Mouse (Mus musculus) intestine, embryonic 15.5 days (tissue): ENCODE results near the gene Them7. TPM values are rescaled to one million over a fixed set of nuclear protein-coding genes. Genes with fewer than 3 reads are reported as not detected.

Experiments
- ATAC-seq: fragments of 200-750 bp; cut with Nextera tagmentation; 2 replicates; pipeline ENCODE4 v1.8.0; 2017; ENCODE audit warnings: moderate TSS enrichment, moderate library complexity
- H3K27ac ChIP-seq: fragments of 300-500 bp; sonication (generic); 2 replicates; pipeline ENCODE4 v1.5.1; 2015; ENCODE audit warnings: mild to moderate bottlenecking, inconsistent platforms
- H3K27me3 ChIP-seq: fragments of 300-500 bp; sonication (generic); replicated peaks from 2 replicates; pipeline ENCODE4 v1.6.1; 2015; ENCODE audit warnings: inconsistent platforms
- H3K36me3 ChIP-seq: fragments of 300-500 bp; sonication (generic); 2 replicates; pipeline ENCODE4 v1.6.1; 2015; ENCODE audit warnings: inconsistent platforms
- H3K4me1 ChIP-seq: fragments of 300-500 bp; sonication (generic); replicated peaks from 2 replicates; pipeline ENCODE4 v1.6.1; 2015; ENCODE audit warnings: inconsistent platforms
- H3K4me2 ChIP-seq: fragments of 300-500 bp; sonication (generic); replicated peaks from 2 replicates; pipeline ENCODE4 v1.6.1; 2015; ENCODE audit warnings: mild to moderate bottlenecking, inconsistent platforms
- H3K4me3 ChIP-seq: fragments of 300-500 bp; sonication (generic); replicated peaks from 2 replicates; pipeline ENCODE4 v1.5.1; 2015; ENCODE audit warnings: inconsistent platforms
- H3K9ac ChIP-seq: fragments of 300-500 bp; sonication (generic); 2 replicates; pipeline ENCODE4 v1.6.1; 2015; ENCODE audit warnings: inconsistent platforms
- H3K9me3 ChIP-seq: fragments of 300-500 bp; sonication (generic); 2 replicates; pipeline ENCODE4 v1.6.1; 2016; ENCODE audit warnings: inconsistent platforms
- WGBS: fragments of 180-500 bp; shearing (Covaris S2); methylation state at CpG from one replicate; pipeline ENCODE4 v1.1.7; 2015; 5-methylcytosine and 5-hydroxymethylcytosine counted together
- polyA plus RNA-seq: library from polyadenylated mRNA; unstranded; fragments of >200 nt; fragmentation: Nextera tagmentation; extraction: Ambion mirVana; gene quantifications from 2 replicates; pipeline ENCODE4 v1.2.1, GENCODE M21; 2015

The Them7 gene
- polyA plus RNA-seq, 1 experiment from 2014 or later = 1.7 TPM

- 0 out of 2 replicates have a peak, but pooled peaks cover 2% of the 10 kb centered on the region for H3K4me1 ChIP-seq
- H3K4me2 ChIP-seq = no peak overlapping the region
- 81% methylated on average over 6 of the region's 6 CpGs for WGBS
- no peak overlapping the region for H3K9ac ChIP-seq
- H3K27me3 ChIP-seq = no peaks in the 10 kb centered on the region
- peaks cover 29% of the 10 kb centered on the region for H3K36me3 ChIP-seq
- H3K27ac ChIP-seq = no peak overlapping the region
- no peaks in the 10 kb centered on the region for H3K9me3 ChIP-seq
- H3K4me3 ChIP-seq = no peak overlapping the region
- no peak for ATAC-seq
Observed at GRCm38 (mm10) chr2:105390653-105391413, 166.7 kb downstream of the Them7 start.

- WGBS = 96% methylated on average over 4 of the region's 4 CpGs
- Histone ChIP-seq H3K4me3 (no peak overlapping the region), H3K36me3 (peaks cover 24% of the 10 kb centered on the region)
Observed at GRCm38 (mm10) chr2:105391414-105391784, 167.3 kb downstream of the Them7 start.

GRCm38 (mm10) chr2:105392514-105392913, 168.4 kb downstream of the Them7 start:
- Histone ChIP-seq H3K4me1 (peaks cover 13% of the 10 kb centered on the region), H3K9ac (no peak overlapping the region), H3K27me3 (no peaks in the 10 kb centered on the region), H3K4me2 (no peak overlapping the region), H3K36me3 (peaks cover 22% of the 10 kb centered on the region), H3K27ac (no peak overlapping the region), H3K9me3 (no peaks in the 10 kb centered on the region), H3K4me3 (no peak overlapping the region)
- ATAC-seq = no peak
- 62% methylated on average over 2 of the region's 2 CpGs for WGBS

More at GRCm38 (mm10) chr2:105391414-105391784, 167.3 kb downstream of the Them7 start:
- H3K9ac ChIP-seq = no peak overlapping the region
- no peak overlapping the region for H3K4me2 ChIP-seq
- no peak overlapping the region for H3K27ac ChIP-seq
- no peak for ATAC-seq
- no peaks in the 10 kb centered on the region for H3K9me3 ChIP-seq
- H3K27me3 ChIP-seq = no peaks in the 10 kb centered on the region
- H3K4me1 ChIP-seq = 0 out of 2 replicates have a peak, but pooled peaks cover 3% of the 10 kb centered on the region

GRCm38 (mm10) chr2:105394375-105394774, 170.3 kb downstream of the Them7 start:
- 91% methylated on average over 4 of the region's 4 CpGs for WGBS
- peaks cover 21% of the 10 kb centered on the region for H3K4me1 ChIP-seq
- no peak overlapping the region for H3K27ac ChIP-seq
- no peak overlapping the region for H3K9ac ChIP-seq
- no peak overlapping the region for H3K4me3 ChIP-seq
- no peak overlapping the region for H3K4me2 ChIP-seq
- no peaks in the 10 kb centered on the region for H3K27me3 ChIP-seq
- no peaks in the 10 kb centered on the region for H3K9me3 ChIP-seq
- ATAC-seq = no peak
- peaks cover 8% of the 10 kb centered on the region for H3K36me3 ChIP-seq

- H3K4me2 ChIP-seq = peak overlapping the region; percentile 73; the same call in 1 of the 2 replicates
- no peak for ATAC-seq
- no peak overlapping the region for H3K27ac ChIP-seq
- H3K9ac ChIP-seq = no peak overlapping the region
- H3K36me3 ChIP-seq = peaks cover 4% of the 10 kb centered on the region
- no peaks in the 10 kb centered on the region for H3K9me3 ChIP-seq
- WGBS = 86% methylated on average over 9 of the region's 9 CpGs
- H3K4me3 ChIP-seq = no peak overlapping the region
- peaks cover 24% of the 10 kb centered on the region for H3K4me1 ChIP-seq
- H3K27me3 ChIP-seq = no peaks in the 10 kb centered on the region
Observed at GRCm38 (mm10) chr2:105396066-105396465, 171.9 kb downstream of the Them7 start.

GRCm38 (mm10) chr2:105397446-105398211, 173.5 kb downstream of the Them7 start:
- 0 out of 2 replicates have a peak overlapping the region, but pooled peaks have one; percentile 96 for H3K27ac ChIP-seq
- peak overlapping the region; percentile 90 for H3K9ac ChIP-seq
- 33% methylated on average over 5 of the region's 5 CpGs for WGBS
- H3K4me3 ChIP-seq = peak overlapping the region; percentile 80
- H3K36me3 ChIP-seq = peaks cover 4% of the 10 kb centered on the region
- no peak for ATAC-seq
- peaks cover 24% of the 10 kb centered on the region for H3K4me1 ChIP-seq
- H3K27me3 ChIP-seq = no peaks in the 10 kb centered on the region
- H3K9me3 ChIP-seq = no peaks in the 10 kb centered on the region
- H3K4me2 ChIP-seq = peak overlapping the region; percentile 73

- WGBS = 0% methylated on average over 31 of the region's 31 CpGs
Observed at GRCm38 (mm10) chr2:105398636-105399084, 174.5 kb downstream of the Them7 start.

GRCm38 (mm10) chr2:105399085-105399891, 175.2 kb downstream of the Them7 start, which contains the start of gene Rcn1:
Rcn1 (minus strand) TSS chr2:105399319.
- H3K4me1 ChIP-seq = peaks cover 24% of the 10 kb centered on the region
- under 1% methylated on average over 57 of the region's 57 CpGs for WGBS
- H3K4me2 ChIP-seq = peak within 1 kb of the TSS; percentile 73
- H3K9me3 ChIP-seq = no peaks in the 10 kb centered on the region
- peak within 1 kb of the TSS; percentile 80 for H3K4me3 ChIP-seq
- H3K36me3 ChIP-seq = peaks cover 3% of the 10 kb centered on the region
- ATAC-seq = peak; percentile 92
- H3K9ac ChIP-seq = peak within 1 kb of the TSS; percentile 90
- no peaks in the 10 kb centered on the region for H3K27me3 ChIP-seq
- peak within 1 kb of the TSS; percentile 96 for H3K27ac ChIP-seq

More at GRCm38 (mm10) chr2:105398636-105399084, 174.5 kb downstream of the Them7 start:
- H3K36me3 ChIP-seq = peaks cover 4% of the 10 kb centered on the region
- no peaks in the 10 kb centered on the region for H3K27me3 ChIP-seq
- H3K4me2 ChIP-seq = peak overlapping the region; percentile 73
- peak; percentile 70 for ATAC-seq
- H3K9ac ChIP-seq = peak overlapping the region; percentile 90
- peaks cover 24% of the 10 kb centered on the region for H3K4me1 ChIP-seq
- peak overlapping the region; percentile 96 for H3K27ac ChIP-seq
- H3K9me3 ChIP-seq = no peaks in the 10 kb centered on the region
- peak overlapping the region; percentile 80 for H3K4me3 ChIP-seq

- no peak overlapping the region for H3K4me2 ChIP-seq
- no peak overlapping the region for H3K4me3 ChIP-seq
- H3K4me1 ChIP-seq = peaks cover 24% of the 10 kb centered on the region
- no peak overlapping the region for H3K27ac ChIP-seq
- H3K36me3 ChIP-seq = no peaks in the 10 kb centered on the region
- no peak overlapping the region for H3K9ac ChIP-seq
- no peak for ATAC-seq
- 87% methylated on average over 4 of the region's 4 CpGs for WGBS
- H3K27me3 ChIP-seq = no peaks in the 10 kb centered on the region
- no peaks in the 10 kb centered on the region for H3K9me3 ChIP-seq
Observed at GRCm38 (mm10) chr2:105400558-105400957, 176.4 kb downstream of the Them7 start.

GRCm38 (mm10) chr2:105402180-105402579, 178.1 kb downstream of the Them7 start:
- no peaks in the 10 kb centered on the region for H3K27me3 ChIP-seq
- WGBS = 90% methylated on average over 2 of the region's 2 CpGs
- no peak overlapping the region for H3K27ac ChIP-seq
- no peaks in the 10 kb centered on the region for H3K36me3 ChIP-seq
- H3K4me2 ChIP-seq = no peak overlapping the region
- ATAC-seq = no peak
- H3K4me1 ChIP-seq = peaks cover 15% of the 10 kb centered on the region
- H3K4me3 ChIP-seq = no peak overlapping the region
- H3K9ac ChIP-seq = no peak overlapping the region
- no peaks in the 10 kb centered on the region for H3K9me3 ChIP-seq

GRCm38 (mm10) chr2:105408511-105408910, 184.4 kb downstream of the Them7 start:
- 58% methylated on average over 4 of the region's 4 CpGs for WGBS
- no peak for ATAC-seq
- no peaks in the 10 kb centered on the region for H3K4me1 ChIP-seq

GRCm38 (mm10) chr2:105409253-105409652, 185.1 kb downstream of the Them7 start:
- H3K27me3 ChIP-seq = no peaks in the 10 kb centered on the region
- WGBS = 95% methylated on average over 1 of the region's 1 CpGs
- no peak overlapping the region for H3K4me3 ChIP-seq

More at GRCm38 (mm10) chr2:105408511-105408910, 184.4 kb downstream of the Them7 start:
- H3K4me2 ChIP-seq = no peak overlapping the region
- no peak overlapping the region for H3K27ac ChIP-seq
- no peak overlapping the region for H3K9ac ChIP-seq
- H3K9me3 ChIP-seq = no peaks in the 10 kb centered on the region
- H3K4me3 ChIP-seq = no peak overlapping the region
- no peaks in the 10 kb centered on the region for H3K27me3 ChIP-seq
- no peaks in the 10 kb centered on the region for H3K36me3 ChIP-seq

More at GRCm38 (mm10) chr2:105409253-105409652, 185.1 kb downstream of the Them7 start:
- Histone ChIP-seq H3K27ac (no peak overlapping the region), H3K4me2 (no peak overlapping the region), H3K36me3 (no peaks in the 10 kb centered on the region), H3K4me1 (no peaks in the 10 kb centered on the region), H3K9me3 (no peaks in the 10 kb centered on the region), H3K9ac (no peak overlapping the region)
- no peak for ATAC-seq
